Mouse (Mus musculus) forebrain, embryonic 12.5 days (tissue): ENCODE data around the gene Bpi. TPM values are rescaled to one million over a fixed set of nuclear protein-coding genes. Genes with fewer than 3 reads are reported as not detected.

ENCODE experiments used
- ATAC-seq: fragments of 200-750 bp; cut with Nextera tagmentation; 2 replicates; pipeline ENCODE4 v1.8.0; 2017; ENCODE audit warnings: moderate TSS enrichment; ENCODE audit not compliant: low FRiP score
- H3K27ac ChIP-seq: fragments of 300-500 bp; sonication (generic); 2 replicates; pipeline ENCODE4 v1.5.1; 2016; ENCODE audit warnings: mild to moderate bottlenecking
- H3K27me3 ChIP-seq: fragments of 300-500 bp; sonication (generic); 2 replicates; pipeline ENCODE4 v1.6.1; 2016; ENCODE audit warnings: mild to moderate bottlenecking
- H3K36me3 ChIP-seq: fragments of 300-500 bp; sonication (generic); replicated peaks from 2 replicates; pipeline ENCODE4 v1.6.1; 2016; ENCODE audit warnings: mild to moderate bottlenecking
- H3K4me1 ChIP-seq: fragments of 300-500 bp; sonication (generic); 2 replicates; pipeline ENCODE4 v1.6.1; 2016
- H3K4me2 ChIP-seq: fragments of 300-500 bp; sonication (generic); 2 replicates; pipeline ENCODE4 v1.6.1; 2016; ENCODE audit warnings: mild to moderate bottlenecking, moderate library complexity
- H3K4me3 ChIP-seq: fragments of 300-500 bp; sonication (generic); replicated peaks from 2 replicates; pipeline ENCODE4 v1.5.1; 2016; ENCODE audit warnings: mild to moderate bottlenecking
- H3K9ac ChIP-seq: fragments of 300-500 bp; sonication (generic); 2 replicates; pipeline ENCODE4 v1.6.1; 2016; ENCODE audit warnings: mild to moderate bottlenecking
- H3K9me3 ChIP-seq: fragments of 300-500 bp; sonication (generic); 2 replicates; pipeline ENCODE4 v1.6.1; 2016
- WGBS: fragments of 180-500 bp; shearing (Covaris S2); methylation state at CpG from one replicate; pipeline ENCODE4 v1.1.7; 2016; 5-methylcytosine and 5-hydroxymethylcytosine counted together
- polyA plus RNA-seq: library from polyadenylated mRNA; unstranded; fragments of >200 nt; fragmentation: Nextera tagmentation; extraction: Ambion mirVana; gene quantifications from 2 replicates; pipeline ENCODE4 v1.2.1, GENCODE M21; 2016

The Bpi gene
- polyA plus RNA-seq, 1 experiment from 2014 or later, result not detected

- under 1% methylated on average over 39 of the region's 55 CpGs for WGBS
- H3K9ac ChIP-seq, result peak within 1 kb of the TSS; percentile 63
- no peaks in the 10 kb centered on the region; the same call in 1 of the 2 replicates for H3K27me3 ChIP-seq
- H3K9me3 ChIP-seq, result no peaks in the 10 kb centered on the region
- peaks cover 23% of the 10 kb centered on the region for H3K4me1 ChIP-seq
- H3K36me3 ChIP-seq, result no peaks in the 10 kb centered on the region
- peak within 1 kb of the TSS; percentile 58 for H3K27ac ChIP-seq
- peak within 1 kb of the TSS; percentile 49 for H3K4me3 ChIP-seq
- peak; percentile 88 for ATAC-seq
- peak within 1 kb of the TSS; percentile 89 for H3K4me2 ChIP-seq
Observed at GRCm38 (mm10) chr2:158228670-158229502, 29.0 kb upstream of the Bpi start, which contains the start of gene D630003M21Rik. Gene D630003M21Rik (minus strand): TSS chr2:158229222.

GRCm38 (mm10) chr2:158229503-158229892 is 28.4 kb upstream of the Bpi start:
- peaks cover 23% of the 10 kb centered on the region for H3K4me1 ChIP-seq
- H3K9me3 ChIP-seq, result no peaks in the 10 kb centered on the region
- peak; percentile 34 for ATAC-seq
- no peaks in the 10 kb centered on the region; the same call in 1 of the 2 replicates for H3K27me3 ChIP-seq
- H3K9ac ChIP-seq, result peak overlapping the region; percentile 63
- 21% methylated on average over 7 of the region's 7 CpGs for WGBS
- peak overlapping the region; percentile 89 for H3K4me2 ChIP-seq
- H3K27ac ChIP-seq, result no peak overlapping the region
- H3K36me3 ChIP-seq, result no peaks in the 10 kb centered on the region
- H3K4me3 ChIP-seq, result peak overlapping the region; percentile 49

- WGBS, result 28% methylated on average over 6 of the region's 6 CpGs
- Histone ChIP-seq H3K27me3 (no peaks in the 10 kb centered on the region; the same call in 1 of the 2 replicates), H3K4me2 (no peak overlapping the region), H3K27ac (no peak overlapping the region), H3K9ac (no peak overlapping the region), H3K36me3 (no peaks in the 10 kb centered on the region), H3K4me1 (peaks cover 23% of the 10 kb centered on the region), H3K9me3 (no peaks in the 10 kb centered on the region), H3K4me3 (no peak overlapping the region)
- no peak for ATAC-seq
Observed at GRCm38 (mm10) chr2:158230617-158231016, 27.3 kb upstream of the Bpi start.

GRCm38 (mm10) chr2:158231071-158231470 is 26.8 kb upstream of the Bpi start:
- no peak for ATAC-seq

GRCm38 (mm10) chr2:158232414-158232813 is 25.5 kb upstream of the Bpi start:
- peaks cover 23% of the 10 kb centered on the region for H3K4me1 ChIP-seq
- no peak overlapping the region for H3K4me3 ChIP-seq
- no peaks in the 10 kb centered on the region for H3K36me3 ChIP-seq
- no peak overlapping the region for H3K4me2 ChIP-seq
- no peak overlapping the region for H3K9ac ChIP-seq
- H3K27me3 ChIP-seq, result no peaks in the 10 kb centered on the region
- ATAC-seq, result no peak
- H3K9me3 ChIP-seq, result no peaks in the 10 kb centered on the region
- WGBS, result 70% methylated on average over 3 of the region's 3 CpGs
- H3K27ac ChIP-seq, result no peak overlapping the region

More at GRCm38 (mm10) chr2:158231071-158231470, 26.8 kb upstream of the Bpi start:
- no peaks in the 10 kb centered on the region; the same call in 1 of the 2 replicates for H3K27me3 ChIP-seq
- 33% methylated on average over 5 of the region's 5 CpGs for WGBS
- H3K36me3 ChIP-seq, result no peaks in the 10 kb centered on the region
- H3K4me3 ChIP-seq, result no peak overlapping the region
- no peak overlapping the region for H3K4me2 ChIP-seq
- H3K9me3 ChIP-seq, result no peaks in the 10 kb centered on the region
- H3K27ac ChIP-seq, result no peak overlapping the region
- H3K9ac ChIP-seq, result no peak overlapping the region
- peaks cover 23% of the 10 kb centered on the region for H3K4me1 ChIP-seq

- Histone ChIP-seq H3K4me2 (no peak overlapping the region), H3K27ac (no peak overlapping the region), H3K36me3 (no peaks in the 10 kb centered on the region), H3K4me1 (peaks cover 23% of the 10 kb centered on the region), H3K9ac (no peak overlapping the region), H3K4me3 (no peak overlapping the region), H3K27me3 (no peaks in the 10 kb centered on the region), H3K9me3 (no peaks in the 10 kb centered on the region)
- 80% methylated on average over 3 of the region's 3 CpGs for WGBS
- ATAC-seq, result no peak
Observed at GRCm38 (mm10) chr2:158233106-158233505, 24.8 kb upstream of the Bpi start.

- no peaks in the 10 kb centered on the region for H3K36me3 ChIP-seq
- H3K27ac ChIP-seq, result no peak overlapping the region
- no peaks in the 10 kb centered on the region for H3K27me3 ChIP-seq
- H3K4me1 ChIP-seq, result peaks cover 4% of the 10 kb centered on the region; the same call in 1 of the 2 replicates
- no peaks in the 10 kb centered on the region for H3K9me3 ChIP-seq
- no peak overlapping the region for H3K4me2 ChIP-seq
- H3K4me3 ChIP-seq, result no peak overlapping the region
- H3K9ac ChIP-seq, result no peak overlapping the region
- ATAC-seq, result no peak
Observed at GRCm38 (mm10) chr2:158236698-158237097, 21.2 kb upstream of the Bpi start.

GRCm38 (mm10) chr2:158238101-158238500 is 19.8 kb upstream of the Bpi start:
- no peak overlapping the region for H3K27ac ChIP-seq
- no peak overlapping the region for H3K9ac ChIP-seq
- H3K4me3 ChIP-seq, result no peak overlapping the region
- no peaks in the 10 kb centered on the region for H3K36me3 ChIP-seq
- H3K27me3 ChIP-seq, result 0 out of 2 replicates have a peak, but pooled peaks cover 3% of the 10 kb centered on the region
- H3K4me1 ChIP-seq, result no peaks in the 10 kb centered on the region
- H3K9me3 ChIP-seq, result no peaks in the 10 kb centered on the region
- H3K4me2 ChIP-seq, result no peak overlapping the region
- 88% methylated on average over 5 of the region's 5 CpGs for WGBS
- no peak for ATAC-seq

GRCm38 (mm10) chr2:158241126-158241738 is 16.7 kb upstream of the Bpi start:
- no peak for ATAC-seq
- 52% methylated on average over 5 of the region's 5 CpGs for WGBS
- Histone ChIP-seq H3K9me3 (no peaks in the 10 kb centered on the region), H3K4me3 (no peak overlapping the region), H3K4me2 (no peak overlapping the region), H3K4me1 (no peaks in the 10 kb centered on the region), H3K27me3 (0 out of 2 replicates have a peak, but pooled peaks cover 3% of the 10 kb centered on the region), H3K27ac (no peak overlapping the region), H3K36me3 (no peaks in the 10 kb centered on the region), H3K9ac (no peak overlapping the region)

GRCm38 (mm10) chr2:158242170-158242896 is 15.6 kb upstream of the Bpi start:
- Histone ChIP-seq H3K4me2 (no peak overlapping the region), H3K9ac (no peak overlapping the region), H3K4me3 (no peak overlapping the region), H3K27ac (no peak overlapping the region), H3K27me3 (0 out of 2 replicates have a peak, but pooled peaks cover 3% of the 10 kb centered on the region), H3K36me3 (no peaks in the 10 kb centered on the region), H3K9me3 (no peaks in the 10 kb centered on the region), H3K4me1 (no peaks in the 10 kb centered on the region)
- no peak for ATAC-seq
- WGBS, result 94% methylated on average over 18 of the region's 18 CpGs

- Histone ChIP-seq H3K36me3 (no peaks in the 10 kb centered on the region), H3K4me3 (no peak overlapping the region), H3K27ac (no peak overlapping the region), H3K9ac (no peak overlapping the region), H3K9me3 (no peaks in the 10 kb centered on the region), H3K4me2 (no peak overlapping the region), H3K4me1 (no peaks in the 10 kb centered on the region), H3K27me3 (0 out of 2 replicates have a peak, but pooled peaks cover 3% of the 10 kb centered on the region)
- no peak for ATAC-seq
- 88% methylated on average over 18 of the region's 18 CpGs for WGBS
Observed at GRCm38 (mm10) chr2:158243129-158243870, 14.6 kb upstream of the Bpi start.
